Mouse (Mus musculus) heart, adult 2 months (tissue): ENCODE measurements around the gene Prkag1. TPM values are rescaled to one million over a fixed set of nuclear protein-coding genes. Genes with fewer than 3 reads are reported as not detected.

Experiments
- DNase-seq, 2 experiments: peaks; one replicate each; pipeline ENCODE4 v3.0.0; 2021
- H3K27ac ChIP-seq: fragments of 200-600 bp; 2 replicates; pipeline ENCODE4 v1.8.1; 2022
- H3K27me3 ChIP-seq: fragments of 200-500 bp; 2 replicates; pipeline ENCODE4 v1.6.1; 2012; ENCODE audit warnings: mild to moderate bottlenecking, low read length, inconsistent platforms, mixed read lengths; ENCODE audit not compliant: control insufficient read depth, insufficient read depth
- H3K36me3 ChIP-seq: fragments of 200-500 bp; 2 replicates; pipeline ENCODE4 v1.6.1; 2012; ENCODE audit warnings: low read length, inconsistent platforms; ENCODE audit not compliant: control insufficient read depth, insufficient read depth
- H3K4me1 ChIP-seq: fragments of 200-500 bp; 2 replicates; pipeline ENCODE4 v1.6.1; 2011; ENCODE audit warnings: low read length; ENCODE audit not compliant: control insufficient read depth, insufficient read depth
- H3K4me3 ChIP-seq: fragments of 200-600 bp; 2 replicates; pipeline ENCODE4 v1.8.1; 2022
- H3K79me2 ChIP-seq: fragments of 200-500 bp; replicated peaks from 2 replicates; pipeline ENCODE4 v1.6.1; 2012; ENCODE audit warnings: mild to moderate bottlenecking, inconsistent platforms, low read length, moderate library complexity, mixed read lengths; ENCODE audit not compliant: control insufficient read depth, insufficient read depth
- H3K9ac ChIP-seq: fragments of 200-500 bp; 2 replicates; pipeline ENCODE4 v1.6.1; 2012; ENCODE audit warnings: low read depth, mild to moderate bottlenecking, control low read depth, inconsistent platforms, low read length, mixed read lengths
- CTCF ChIP-seq: fragments of 200-600 bp; IDR thresholded peaks from 2 replicates; pipeline ENCODE4 v1.8.1; 2022; ENCODE audit warnings: antibody characterized with exemption, mild to moderate bottlenecking, moderate library complexity
- EP300 ChIP-seq: fragments of 200-500 bp; IDR thresholded peaks from 2 replicates; pipeline ENCODE4 v1.6.1; 2011; ENCODE audit warnings: low read depth, low read length, control low read depth; ENCODE audit not compliant: insufficient read depth
- POLR2A ChIP-seq: fragments of 200-500 bp; IDR thresholded peaks from 2 replicates; pipeline ENCODE4 v1.6.1; 2011; ENCODE audit warnings: mild to moderate bottlenecking, low read depth, low read length, control low read depth; ENCODE audit not compliant: insufficient read depth
- WGBS: fragments of 180-500 bp; shearing (Covaris S2); methylation state at CpG from one replicate; pipeline ENCODE4 v1.1.7; 2018; 5-methylcytosine and 5-hydroxymethylcytosine counted together
- intact Hi-C: fragments of 180-260 bp; cut with DNase I; formaldehyde crosslinking; loops from one replicate; pipeline ENCODE4 v1.15.1; 2025
- polyA plus RNA-seq: library from polyadenylated mRNA; depleted of rRNA; stranded (reverse); fragments of >200 nt; gene quantifications from 2 replicates; pipeline ENCODE4 v1.2.3, GENCODE M21; 2012
- total RNA-seq, 2 experiments: library from RNA; stranded (reverse); gene quantifications; 2 replicates each; pipeline ENCODE4 v1.2.3; 2021

Gene Prkag1
- total and polyA plus RNA-seq, 3 experiments, result 95.7 to 114 (median 104) TPM

DNA sequence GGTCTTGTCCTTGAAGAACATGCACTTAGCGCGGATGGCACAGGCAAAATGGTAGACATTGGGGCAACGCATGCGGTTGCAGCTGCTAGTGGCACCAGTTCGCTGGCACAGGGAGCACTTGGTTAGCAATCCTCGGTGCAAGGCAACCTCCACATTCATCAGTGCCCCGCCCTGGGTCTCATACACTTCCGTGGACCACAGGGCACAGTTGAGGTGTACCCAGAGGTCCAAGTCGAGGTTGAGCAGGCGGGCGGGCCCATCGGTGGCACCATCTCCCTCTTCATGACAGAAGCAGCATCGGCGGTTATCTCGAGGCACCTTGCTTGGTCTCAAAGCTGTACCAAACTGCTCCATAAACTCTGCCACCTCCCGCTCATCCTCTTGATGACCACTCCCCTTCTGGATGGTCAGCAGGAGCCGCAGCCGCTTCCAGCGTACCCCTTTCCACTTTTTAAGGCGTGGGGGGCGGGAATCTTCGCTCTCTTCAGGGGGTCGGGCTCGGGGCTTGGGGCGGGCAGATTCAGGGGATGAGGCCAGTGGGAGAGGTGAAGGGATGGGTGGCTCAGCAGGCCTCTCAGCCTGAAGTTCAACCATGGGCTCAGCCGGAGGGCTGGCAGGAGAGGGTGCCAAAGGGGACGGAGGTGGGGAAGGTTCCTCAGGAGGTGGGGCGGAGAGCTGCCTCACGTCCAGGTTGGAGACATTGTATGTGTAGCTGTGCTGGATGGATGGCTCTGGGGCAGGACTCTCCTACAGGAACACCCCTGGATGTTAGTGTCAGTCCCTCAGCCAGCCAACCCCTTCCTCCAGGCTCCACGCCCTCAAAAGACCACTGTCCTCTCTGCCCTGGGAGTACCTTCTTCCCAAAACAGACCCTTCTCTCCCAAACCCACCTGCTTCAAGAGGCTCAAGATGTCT, 8.6 kb upstream of the Prkag1 start:
- no peaks in the 10 kb centered on the region for H3K4me1 ChIP-seq
- WGBS, result 94% methylated on average over 30 of the region's 30 CpGs
- intact Hi-C loops, result no loop called here
- TF ChIP-seq POLR2A (no peak), EP300 (no peak), CTCF (no peak)
- H3K4me3 ChIP-seq, result no peak overlapping the region
- no peak overlapping the region for H3K9ac ChIP-seq
- no peak overlapping the region for H3K27ac ChIP-seq
- DNase-seq, result peak in 1 of 2 experiments; percentile 18
- H3K27me3 ChIP-seq, result no peaks in the 10 kb centered on the region
- H3K36me3 ChIP-seq, result no peaks in the 10 kb centered on the region
- no peaks in the 10 kb centered on the region for H3K79me2 ChIP-seq

DNA sequence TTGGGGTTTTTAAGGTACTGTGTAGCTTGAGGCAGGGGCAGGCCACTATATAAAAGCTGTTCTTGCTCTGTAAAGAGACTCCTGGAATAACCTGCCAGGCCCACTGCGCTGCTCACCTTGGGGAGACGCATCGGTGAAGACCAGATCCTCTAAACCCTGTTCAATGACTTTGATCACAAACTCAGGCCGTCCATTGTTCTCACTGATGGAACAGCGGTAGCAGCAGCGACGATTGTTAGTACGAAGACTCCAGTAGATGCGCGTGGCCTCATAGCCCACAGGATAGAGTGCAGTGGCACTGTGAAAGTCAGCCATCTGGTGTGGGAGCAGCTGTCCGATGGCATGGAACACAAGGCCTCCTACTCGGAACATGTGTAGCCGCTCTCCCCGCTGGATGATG, 7.8 kb upstream of the Prkag1 start:
- Histone ChIP-seq H3K4me1 (no peaks in the 10 kb centered on the region), H3K27ac (no peak overlapping the region), H3K27me3 (no peaks in the 10 kb centered on the region), H3K36me3 (no peaks in the 10 kb centered on the region), H3K79me2 (no peaks in the 10 kb centered on the region), H3K9ac (no peak overlapping the region), H3K4me3 (no peak overlapping the region)
- 93% methylated on average over 14 of the region's 14 CpGs for WGBS
- TF ChIP-seq POLR2A (no peak), CTCF (no peak), EP300 (no peak)
- peak in 1 of 2 experiments; percentile 18 for DNase-seq
- intact Hi-C loops, result no loop called here

GRCm38 (mm10) chr15:98837743-98838103, 6.4 kb upstream of the Prkag1 start:
- intact Hi-C loops, result no loop called here
- no peak for DNase-seq
- Histone ChIP-seq H3K9ac (no peak overlapping the region), H3K79me2 (no peaks in the 10 kb centered on the region), H3K36me3 (no peaks in the 10 kb centered on the region), H3K4me3 (no peak overlapping the region), H3K27ac (no peak overlapping the region), H3K4me1 (no peaks in the 10 kb centered on the region), H3K27me3 (no peaks in the 10 kb centered on the region)
- no peak for TF ChIP-seq EP300
- TF ChIP-seq CTCF, result no peak
- no peak for TF ChIP-seq POLR2A
- 75% methylated on average over 4 of the region's 4 CpGs for WGBS

DNA sequence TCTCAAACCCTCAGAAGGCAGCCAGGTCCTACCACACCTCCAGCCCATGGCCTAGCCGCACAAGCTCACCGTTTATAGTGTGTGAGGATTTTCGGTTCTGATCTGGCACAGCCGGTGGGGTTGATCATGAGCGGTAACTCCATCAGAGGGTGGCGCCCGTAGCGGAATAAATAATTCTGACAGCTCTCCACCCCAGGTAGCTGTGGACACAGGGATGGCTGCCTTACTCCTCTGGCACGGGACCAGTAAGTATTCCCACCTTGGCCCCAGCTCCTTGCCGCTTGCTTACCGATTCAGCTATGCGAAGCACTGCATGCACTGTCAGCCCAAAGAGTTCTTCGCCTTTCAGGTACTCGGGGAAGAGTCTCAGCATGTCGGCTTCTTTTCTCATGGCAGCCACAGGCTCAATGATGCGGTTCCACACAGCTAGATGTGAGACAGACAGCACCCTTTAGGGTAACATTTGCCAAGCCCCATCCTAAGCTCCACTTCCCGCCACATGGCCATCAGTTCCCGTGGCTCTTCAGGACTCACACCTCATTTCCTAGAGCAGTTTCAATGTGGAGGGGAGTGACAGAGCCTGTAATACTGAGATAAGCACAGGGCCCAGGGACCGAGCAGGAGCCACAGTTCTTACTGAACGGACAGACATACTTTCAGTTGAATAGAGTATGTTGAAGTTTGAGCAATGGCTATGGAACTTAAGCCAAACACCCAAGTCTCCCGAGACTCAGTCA, 5.9 kb upstream of the Prkag1 start:
- 91% methylated on average over 21 of the region's 21 CpGs for WGBS

GRCm38 (mm10) chr15:98835291-98835690, 4.0 kb upstream of the Prkag1 start:
- no peak for DNase-seq
- WGBS, result 81% methylated on average over 14 of the region's 14 CpGs
- peaks cover 3% of the 10 kb centered on the region; the same call in 1 of the 2 replicates for H3K4me1 ChIP-seq
- intact Hi-C loops, result no loop called here
- no peak overlapping the region for H3K9ac ChIP-seq
- no peak overlapping the region for H3K27ac ChIP-seq
- no peaks in the 10 kb centered on the region for H3K27me3 ChIP-seq
- no peaks in the 10 kb centered on the region for H3K36me3 ChIP-seq
- H3K4me3 ChIP-seq, result no peak overlapping the region
- TF ChIP-seq CTCF, result no peak
- TF ChIP-seq POLR2A, result no peak
- no peak for TF ChIP-seq EP300
- no peaks in the 10 kb centered on the region for H3K79me2 ChIP-seq

More for the DNA sequence above, 5.9 kb upstream of the Prkag1 start:
- no peaks in the 10 kb centered on the region for H3K36me3 ChIP-seq
- H3K9ac ChIP-seq, result no peak overlapping the region
- no peak overlapping the region for H3K27ac ChIP-seq
- peaks cover under 1% of the 10 kb centered on the region; the same call in 1 of the 2 replicates for H3K4me1 ChIP-seq
- H3K79me2 ChIP-seq, result no peaks in the 10 kb centered on the region
- H3K27me3 ChIP-seq, result no peaks in the 10 kb centered on the region
- TF ChIP-seq CTCF, result no peak
- no peak for TF ChIP-seq EP300
- no peak for DNase-seq
- H3K4me3 ChIP-seq, result no peak overlapping the region
- intact Hi-C loops, result no loop called here
